19 mouse cellular contexts compared by ENCODE assay signal in genomic region chr4:12501086-12501485, GRCm38 (mm10).
"Had no signal": no experiment of that assay in that cellular context is flagged by ENCODE, and none has a peak within 500 bp of the region (broad histone marks: within the 10 kb centered on the region; RNA-seq: fewer than 3 reads in every experiment).

No protein-coding gene starts in this region.

- H3K9me3 ChIP-seq: limb, embryonic 10.5 days; limb, embryonic 13.5 days; midbrain, embryonic 12.5 days; midbrain, embryonic 15.5 days; neural tube, embryonic 13.5 days had no signal

- H3K36me3 ChIP-seq: limb, embryonic 10.5 days; limb, embryonic 13.5 days; midbrain, embryonic 12.5 days; midbrain, embryonic 15.5 days; neural tube, embryonic 13.5 days had no signal

- DNase-seq: kidney, adult 2 months; kidney, postnatal 25 days; liver; liver, postnatal 0 days; lung, embryonic 14.5 days; retina, postnatal 1 day; right cerebral cortex, postnatal 25 days; spleen, adult 18-20 months; thymus, adult 18-20 months; thymus, postnatal 36 days had no signal

- H3K9ac ChIP-seq: limb, embryonic 13.5 days; liver, embryonic 14.5 days; liver, postnatal 0 days; lung, embryonic 14.5 days; midbrain, embryonic 12.5 days; midbrain, embryonic 15.5 days; neural tube, embryonic 13.5 days had no signal

- H3K27ac ChIP-seq: kidney, postnatal 0 days; limb, embryonic 10.5 days; limb, embryonic 13.5 days; liver, embryonic 14.5 days; midbrain, embryonic 12.5 days; midbrain, embryonic 15.5 days; neural tube, embryonic 13.5 days had no signal

- ATAC-seq: liver, postnatal 0 days; lung, postnatal 0 days; midbrain, embryonic 15.5 days had no signal

- H3K27me3 ChIP-seq: limb, embryonic 13.5 days; midbrain, embryonic 12.5 days; midbrain, embryonic 15.5 days; neural tube, embryonic 13.5 days had no signal

- H3K4me3 ChIP-seq: limb, embryonic 10.5 days; limb, embryonic 13.5 days; midbrain, embryonic 12.5 days; midbrain, embryonic 15.5 days; myocyte; neural tube, embryonic 13.5 days had no signal

- H3K4me2 ChIP-seq: limb, embryonic 13.5 days; lung, embryonic 14.5 days; midbrain, embryonic 12.5 days; midbrain, embryonic 15.5 days; neural tube, embryonic 13.5 days had no signal

- H3K4me1 ChIP-seq: midbrain, embryonic 12.5 days; midbrain, embryonic 15.5 days had no signal
